ENCODE assay signal across 10 mouse cellular contexts in the genomic region with DNA sequence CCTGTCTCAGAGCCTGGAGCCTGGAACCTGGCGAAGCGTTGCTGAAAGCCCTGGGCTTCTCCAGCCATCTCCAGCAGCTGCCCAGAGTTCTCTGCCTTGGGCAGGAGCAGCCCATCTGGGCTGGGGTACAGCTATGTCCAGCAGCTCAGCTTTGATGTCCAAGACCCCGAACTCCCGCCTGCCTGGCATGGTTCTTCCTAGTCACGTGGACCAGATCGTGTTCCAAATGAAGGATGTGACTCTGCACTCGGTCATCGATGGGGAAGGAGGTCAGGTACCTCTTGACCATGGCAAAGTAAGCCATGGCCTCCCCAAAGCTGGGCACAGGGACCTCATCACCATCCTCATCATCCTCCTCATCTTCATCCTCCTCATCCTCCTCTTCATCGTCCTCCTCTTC. TPM values are rescaled to one million over a fixed set of nuclear protein-coding genes. Genes with fewer than 3 reads are reported as not detected.
DNase-seq lines count a peak whose midpoint lies in the region; ATAC-seq and TF ChIP-seq lines count a peak whose summit lies in the region.
"Had no signal": no experiment of that assay in that cellular context is flagged by ENCODE, and none has a peak within 500 bp of the region (broad histone marks: within the 10 kb centered on the region; RNA-seq: fewer than 3 reads in every experiment).

No protein-coding gene starts in this region.

- no peaks in the 10 kb centered on the region for H3K9me3 ChIP-seq in G1E (replicated peaks)
- no peaks in the 10 kb centered on the region for H3K9me3 ChIP-seq in hindbrain, embryonic 10.5 days
- H3K9me3 ChIP-seq in liver, embryonic 15.5 days (replicated peaks) = no peaks in the 10 kb centered on the region

- H3K4me3 ChIP-seq in gastrocnemius, adult 2 months = peak overlapping the region; percentile 88
- H3K4me3 ChIP-seq in G1E (ENCODE audit: low read depth, low read length) = peak overlapping the region; percentile 17; the same call in 1 of the 2 replicates
- peak overlapping the region; percentile 82 for H3K4me3 ChIP-seq in hindbrain, embryonic 10.5 days
- H3K4me3 ChIP-seq in liver, embryonic 15.5 days (replicated peaks) = peak overlapping the region; percentile 69

- H3K4me2 ChIP-seq in liver, embryonic 15.5 days = peak overlapping the region; percentile 95

- intact Hi-C loops in gastrocnemius, adult 2 months (cut with DNase I) = loop anchor here (5.0 kb wide), 1 partner anchor 34 kb away; no protein-coding TSS in a partner anchor

- no peak for ATAC-seq in G1E (ENCODE audit: extremely low read depth, insufficient number of reproducible peaks, low FRiP score, poor library complexity, severe bottlenecking)
- no peak for ATAC-seq in liver, embryonic 15.5 days (ENCODE audit: insufficient read depth)
- ATAC-seq: CD4-positive, CD25-positive, alpha-beta regulatory T cell, adult 4 months had no signal

- 87% methylated on average over 9 of the region's 9 CpGs for WGBS in hindbrain, embryonic 10.5 days
- WGBS in liver, embryonic 15.5 days (ENCODE audit: insufficient replicate concordance) = 79% methylated on average over 9 of the region's 9 CpGs

- peaks cover 35% of the 10 kb centered on the region for H3K36me3 ChIP-seq in G1E (replicated peaks)
- peaks cover 29% of the 10 kb centered on the region for H3K36me3 ChIP-seq in hindbrain, embryonic 10.5 days
- peaks cover 21% of the 10 kb centered on the region for H3K36me3 ChIP-seq in liver, embryonic 15.5 days (replicated peaks)

- no peak for TF ChIP-seq CTCF in gastrocnemius, adult 2 months (IDR thresholded peaks at IDR 0.05)
- TF ChIP-seq CTCF in G1E (IDR thresholded peaks at IDR 0.05; ENCODE audit: low read depth, low read length) = no peak

- peak overlapping the region; percentile 85 for H3K9ac ChIP-seq in liver, embryonic 15.5 days

- H3K27ac ChIP-seq in gastrocnemius, adult 2 months = peak overlapping the region; percentile 85
- H3K27ac ChIP-seq in hindbrain, embryonic 10.5 days = peak overlapping the region; percentile 96
- H3K27ac ChIP-seq in liver, embryonic 15.5 days (replicated peaks) = 0 out of 2 replicates have a peak overlapping the region, but pooled peaks have one; percentile 30

- H3K4me1 ChIP-seq in G1E (ENCODE audit: insufficient read depth, low read depth, low read length) = peaks cover 48% of the 10 kb centered on the region
- H3K4me1 ChIP-seq in hindbrain, embryonic 10.5 days (replicated peaks) = peaks cover 53% of the 10 kb centered on the region
- H3K4me1 ChIP-seq in liver, embryonic 15.5 days (replicated peaks) = peaks cover 61% of the 10 kb centered on the region

- DNase-seq in gastrocnemius, adult 2 months = no peak
- DNase-seq in gastrocnemius, postnatal 4 days (ENCODE audit: low spot score in 2 of 2) = no peak
- no peak for DNase-seq in G1E (ENCODE audit: low spot score)
- DNase-seq in hindbrain, embryonic 10.5 days (ENCODE audit: low spot score) = no peak
- DNase-seq in c-Kit-positive CD71-positive TER-119-positive erythroid progenitor cells, embryonic 14.5 days (ENCODE audit: low spot score) = no peak
- no peak for DNase-seq in left cerebral cortex, adult 8-10 months (ENCODE audit: low spot score in 2 of 2)
- DNase-seq in right cerebral cortex, postnatal 25 days = no peak
- DNase-seq: thymus, postnatal 25 days had no signal

- H3K27me3 ChIP-seq in G1E (ENCODE audit: insufficient read depth, low read length) = peaks cover 21% of the 10 kb centered on the region
- peaks cover 13% of the 10 kb centered on the region for H3K27me3 ChIP-seq in hindbrain, embryonic 10.5 days (ENCODE audit: insufficient read depth, poor library complexity, severe bottlenecking)
- peaks cover 17% of the 10 kb centered on the region for H3K27me3 ChIP-seq in liver, embryonic 15.5 days

RNA-seq across cellular contexts. Expression of a gene that starts 1.9 kb away (rescaled TPM):
- 10 to 100 TPM; 67.7 to 70.1 TPM for total RNA-seq in gastrocnemius, adult 2 months (2021)
- 10 to 100 TPM; 63.8 to 70.1 TPM for total RNA-seq in gastrocnemius, postnatal 4 days (2021)
- total RNA-seq in G1E (2014; fragmentation: Nextera tagmentation) = 4.5 and 5.6 TPM in 2 replicates
- 7.4 and 8.6 TPM in 2 replicates for total RNA-seq in G1E (2017)
- 29.5 and 35.4 TPM in 2 replicates for polyA plus RNA-seq in G1E (2012)
- polyA plus RNA-seq in hindbrain, embryonic 10.5 days (2016; fragmentation: Nextera tagmentation; extraction: Ambion mirVana) = 9.7 and 12.8 TPM in 2 replicates
- polyA plus RNA-seq in liver, embryonic 15.5 days (2015; fragmentation: Nextera tagmentation; extraction: Ambion mirVana) = 4.1 and 5.4 TPM in 2 replicates
- 10 to 100 TPM; 73.8 to 80.9 (median 75.8) TPM for total RNA-seq in left cerebral cortex, adult 8-10 months (2022)

RNA-seq across cellular contexts. Expression of a gene that starts 8.8 kb away (rescaled TPM):
- total RNA-seq in gastrocnemius, adult 2 months (2021) = 1 to 10 TPM; 1.5 TPM
- 10 to 100 TPM; 18.0 to 22.4 TPM for total RNA-seq in gastrocnemius, postnatal 4 days (2021)
- 14.0 and 85.9 TPM in 2 replicates for total RNA-seq in G1E (2014; fragmentation: Nextera tagmentation)
- 12.6 and 14.2 TPM in 2 replicates for total RNA-seq in G1E (2017)
- 6.0 and 7.0 TPM in 2 replicates for polyA plus RNA-seq in G1E (2012)
- polyA plus RNA-seq in hindbrain, embryonic 10.5 days (2016; fragmentation: Nextera tagmentation; extraction: Ambion mirVana) = 99.7 and 116 TPM in 2 replicates
- polyA plus RNA-seq in liver, embryonic 15.5 days (2015; fragmentation: Nextera tagmentation; extraction: Ambion mirVana) = 236 and 279 TPM in 2 replicates
- 10 to 100 TPM; 18.3 to 21.9 (median 19.1) TPM for total RNA-seq in left cerebral cortex, adult 8-10 months (2022)

RNA-seq across cellular contexts. Expression of a gene that starts 9.2 kb away (rescaled TPM):
- 1 to 10 TPM; 1.3 to 1.6 TPM for total RNA-seq in gastrocnemius, adult 2 months (2021)
- 1 to 10 TPM; 5.8 to 6.6 TPM for total RNA-seq in gastrocnemius, postnatal 4 days (2021)
- total RNA-seq in G1E (2014; fragmentation: Nextera tagmentation) (5.6 TPM in 1 of 2 replicates, not detected in the other), G1E (2017) (1.4 and 1.9 TPM in 2 replicates)
- 0.75 and 0.78 TPM in 2 replicates for polyA plus RNA-seq in G1E (2012)
- 5.2 and 5.4 TPM in 2 replicates for polyA plus RNA-seq in hindbrain, embryonic 10.5 days (2016; fragmentation: Nextera tagmentation; extraction: Ambion mirVana)
- 1.6 and 1.8 TPM in 2 replicates for polyA plus RNA-seq in liver, embryonic 15.5 days (2015; fragmentation: Nextera tagmentation; extraction: Ambion mirVana)
- 1 to 10 TPM; 7.4 to 8.3 (median 8.1) TPM for total RNA-seq in left cerebral cortex, adult 8-10 months (2022)

RNA-seq across cellular contexts. Expression of a gene that starts 18.1 kb away (rescaled TPM):
- 1 to 10 TPM; 3.6 to 4.5 TPM for total RNA-seq in gastrocnemius, adult 2 months (2021)
- total RNA-seq in gastrocnemius, postnatal 4 days (2021) = 10 to 100 TPM; 11.7 to 14.5 TPM
- total RNA-seq in G1E (2014; fragmentation: Nextera tagmentation) (81.9 and 98.7 TPM in 2 replicates), G1E (2017) (28.1 and 30.2 TPM in 2 replicates)
- 155 and 173 TPM in 2 replicates for polyA plus RNA-seq in G1E (2012)
- 138 and 142 TPM in 2 replicates for polyA plus RNA-seq in hindbrain, embryonic 10.5 days (2016; fragmentation: Nextera tagmentation; extraction: Ambion mirVana)
- polyA plus RNA-seq in liver, embryonic 15.5 days (2015; fragmentation: Nextera tagmentation; extraction: Ambion mirVana) = 135 and 147 TPM in 2 replicates
- total RNA-seq in left cerebral cortex, adult 8-10 months (2022) = 10 to 100 TPM; 84.5 to 96.9 (median 92.6) TPM

RNA-seq across cellular contexts. Expression of a gene that starts 28.9 kb away (rescaled TPM):
- total RNA-seq in gastrocnemius, adult 2 months (2021) = 10 to 100 TPM; 15.6 to 21.0 TPM
- 10 to 100 TPM; 17.4 to 21.7 TPM for total RNA-seq in gastrocnemius, postnatal 4 days (2021)
- total RNA-seq in G1E (2014; fragmentation: Nextera tagmentation) = 5.1 and 31.3 TPM in 2 replicates
- total RNA-seq in G1E (2017) = 5.1 and 5.2 TPM in 2 replicates
- 3.3 and 8.4 TPM in 2 replicates for polyA plus RNA-seq in G1E (2012)
- 27.2 and 32.7 TPM in 2 replicates for polyA plus RNA-seq in hindbrain, embryonic 10.5 days (2016; fragmentation: Nextera tagmentation; extraction: Ambion mirVana)
- polyA plus RNA-seq in liver, embryonic 15.5 days (2015; fragmentation: Nextera tagmentation; extraction: Ambion mirVana) = 16.6 and 18.3 TPM in 2 replicates
- total RNA-seq in left cerebral cortex, adult 8-10 months (2022) = 10 to 100 TPM; 23.9 to 28.5 (median 26.2) TPM

Comparison
In these comparisons a context has a peak if more than half of its experiments do, and no peak if none do; other contexts are left out.
1. RNA of a gene that starts 8.8 kb away (total RNA-seq): 12.6 to 85.9 TPM in G1E, 18.0 to 22.4 TPM in gastrocnemius, postnatal 4 days and 18.3 to 21.9 TPM in left cerebral cortex, adult 8-10 months; 1.5 TPM in gastrocnemius, adult 2 months; every median in the first group is over 4 times any median in the second.
2. H3K27ac ChIP-seq: peak in every context shown above with its lines; median percentile 96 in hindbrain, embryonic 10.5 days; 85 in gastrocnemius, adult 2 months; 30 in liver, embryonic 15.5 days.
3. H3K4me3 ChIP-seq: peak in every context shown above with its lines; median percentile 88 in gastrocnemius, adult 2 months; 82 in hindbrain, embryonic 10.5 days; 69 in liver, embryonic 15.5 days; 17 in G1E.
4. RNA of a gene that starts 1.9 kb away (total RNA-seq): 73.8 to 80.9 TPM in left cerebral cortex, adult 8-10 months, 63.8 to 70.1 TPM in gastrocnemius, postnatal 4 days and 67.7 to 70.1 TPM in gastrocnemius, adult 2 months; 4.5 to 8.6 TPM in G1E; every median in the first group is over 4 times any median in the second.